Mouse (Mus musculus): Measurements from ENCODE around the gene Por.

The Por gene

GRCm38 (mm10) chr5:135778471-135779445 is 108.9 kb downstream of the Por start, which contains the start of gene Mdh2:
Gene Mdh2 (plus strand): TSS chr5:135778480.
- peak; percentile 99 to 100 for DNase-seq

- no peak for DNase-seq
Measured at GRCm38 (mm10) chr5:135780331-135780730, 110.5 kb downstream of the Por start.

GRCm38 (mm10) chr5:135782901-135783300 is 113.1 kb downstream of the Por start:
- DNase-seq = no peak

Data from thymus, adult 18-20 months (tissue).